Mouse (Mus musculus): Measurements from ENCODE around the gene Ttpal.

Ttpal gene

DNA sequence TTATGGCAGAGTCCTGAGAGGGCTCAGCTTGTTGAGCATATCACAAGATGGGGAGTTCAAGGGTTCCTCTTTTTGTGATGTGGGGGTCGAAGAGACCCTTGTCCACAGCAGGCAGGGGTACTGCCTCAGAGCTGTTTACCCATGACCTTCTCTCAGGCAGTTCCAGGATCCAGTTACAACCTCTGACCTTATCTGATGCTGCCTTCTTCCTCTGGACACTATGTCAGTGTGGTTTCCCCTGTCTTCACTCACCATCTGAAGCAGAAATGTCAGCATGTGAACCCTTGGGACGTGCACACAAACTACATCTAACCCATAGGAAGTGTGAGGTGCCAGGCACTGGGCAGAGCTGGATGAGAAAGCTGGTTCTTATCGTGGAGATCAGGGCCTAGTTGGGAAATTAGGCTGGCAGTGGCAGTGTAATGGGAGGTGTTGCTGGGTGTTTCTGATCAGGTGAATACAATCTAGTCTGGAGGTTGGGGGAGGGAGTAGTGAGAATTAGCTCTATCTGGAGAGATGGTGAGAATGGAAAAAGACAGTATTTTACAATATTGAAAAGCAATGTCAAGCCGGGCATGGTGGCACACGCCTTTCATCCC lies 58.1 kb downstream of the Ttpal start:
- DNase-seq (ENCODE audit: extremely low spot score, low spot score), result no peak

DNA sequence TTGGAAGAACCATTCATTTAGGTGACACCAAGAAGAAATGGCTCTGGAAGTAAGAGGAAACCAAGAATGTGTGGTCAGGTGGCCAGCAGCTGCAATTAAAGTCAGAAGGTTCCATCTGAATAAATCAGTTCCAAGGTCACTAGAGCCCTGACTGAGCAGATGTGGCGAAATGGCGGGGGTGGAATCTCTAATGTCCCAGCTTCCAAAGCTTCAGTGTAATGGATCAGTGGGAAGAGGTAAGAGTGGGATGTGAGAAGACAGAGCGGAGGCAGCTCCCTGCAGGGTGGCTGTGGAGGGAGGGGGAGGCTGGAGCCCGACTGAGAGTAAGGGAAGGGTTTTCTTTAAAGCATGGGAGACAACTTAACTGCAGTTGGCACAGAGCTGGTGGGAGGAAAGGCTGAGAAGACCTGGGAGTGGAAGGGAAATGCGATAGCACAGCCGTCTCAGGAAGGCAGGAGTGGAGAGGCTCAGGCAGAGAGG lies 59.3 kb downstream of the Ttpal start:
- DNase-seq (ENCODE audit: extremely low spot score, low spot score), result peak; percentile 24

DNA sequence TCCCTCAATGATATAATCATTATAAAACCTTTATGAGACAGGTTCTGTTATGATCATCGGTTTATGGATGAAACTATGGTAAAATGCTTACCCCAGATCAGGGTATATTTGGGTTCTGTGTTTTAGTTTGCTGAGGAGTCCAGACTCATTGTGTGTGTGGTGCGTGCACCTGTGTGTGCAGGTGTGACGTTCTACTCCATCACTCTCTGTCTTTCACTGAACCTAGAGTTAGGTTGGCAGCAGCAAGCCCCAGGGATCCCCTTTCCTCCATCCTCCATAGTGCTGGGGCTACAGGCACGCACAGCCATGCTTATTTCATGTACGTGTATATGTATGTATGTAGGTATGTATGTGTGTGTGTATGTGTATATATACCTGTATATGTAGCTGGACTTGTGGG lies 60.0 kb downstream of the Ttpal start:
- DNase-seq (ENCODE audit: extremely low spot score, low spot score), result no peak

DNA sequence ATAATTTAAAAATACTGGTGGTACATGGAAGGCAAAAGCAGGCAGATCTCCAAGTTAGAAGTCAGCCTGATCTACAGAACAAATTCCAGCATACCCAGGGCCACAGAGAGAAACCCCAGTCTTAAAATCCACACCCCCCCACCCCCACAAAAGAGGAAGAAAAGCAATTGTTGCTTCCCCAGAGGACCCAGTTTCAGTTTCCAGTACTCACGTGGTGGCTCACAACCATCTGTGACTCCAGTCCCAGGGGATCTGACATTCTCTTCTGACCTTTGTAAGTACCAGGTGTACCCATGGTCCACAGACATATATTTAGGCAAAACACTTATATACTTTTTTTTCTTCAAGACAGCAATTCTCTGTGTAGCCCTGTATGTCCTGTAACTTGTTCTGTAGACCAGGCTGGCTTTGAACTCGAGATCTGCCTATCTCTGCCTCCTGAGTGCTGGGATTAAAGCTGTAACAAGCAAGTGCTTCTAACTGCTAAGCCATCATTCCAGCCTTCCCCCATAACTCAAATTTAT lies 60.6 kb downstream of the Ttpal start:
- DNase-seq (ENCODE audit: extremely low spot score, low spot score), result no peak

DNA sequence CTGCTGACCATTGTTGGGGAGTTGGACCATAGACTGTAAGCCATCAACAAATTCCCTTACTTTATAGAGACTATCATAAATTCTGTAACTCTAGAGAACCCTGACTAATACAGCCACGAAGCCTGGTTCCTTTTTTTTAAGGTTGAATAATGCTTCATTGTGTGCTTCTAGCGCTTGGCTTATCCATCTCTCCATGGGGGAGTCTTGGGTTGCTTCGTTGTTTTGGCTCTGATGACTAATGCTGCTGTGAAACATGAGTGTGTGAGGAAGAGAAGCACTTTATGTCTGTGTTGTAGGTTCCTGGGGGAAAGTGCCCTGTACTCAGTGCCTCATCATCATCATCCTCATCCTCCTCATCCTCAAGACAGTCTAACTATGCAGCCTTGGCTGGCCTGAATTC lies 61.8 kb downstream of the Ttpal start:
- DNase-seq (ENCODE audit: extremely low spot score, low spot score), result no peak

DNA sequence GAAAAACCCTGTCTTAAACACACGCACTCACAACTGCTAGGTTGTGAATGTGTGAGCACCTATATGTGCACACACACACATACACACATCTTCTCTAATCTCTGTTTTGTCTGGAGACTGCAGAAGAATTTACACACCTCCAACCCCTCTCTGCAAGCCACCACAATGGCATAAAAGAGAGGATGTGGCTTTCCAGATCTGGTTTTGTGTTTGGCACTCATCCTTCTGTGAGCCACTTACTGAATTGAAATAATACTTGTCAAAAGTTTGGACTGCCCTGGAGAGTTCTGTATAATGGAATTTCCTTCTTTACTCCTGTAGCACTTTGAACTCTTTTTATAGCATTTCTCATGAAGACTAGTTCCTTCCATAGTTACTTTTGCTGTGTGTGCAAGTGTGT lies 64.9 kb downstream of the Ttpal start:
- DNase-seq (ENCODE audit: extremely low spot score, low spot score), result no peak
